Mouse (Mus musculus) midbrain, embryonic 13.5 days (tissue): ENCODE measurements around the gene Gm42791. TPM values are rescaled to one million over a fixed set of nuclear protein-coding genes. Genes with fewer than 3 reads are reported as not detected.

Experiments used
- ATAC-seq: fragments of 200-750 bp; cut with Nextera tagmentation; 2 replicates; pipeline ENCODE4 v1.8.0; 2017; ENCODE audit warnings: mild to moderate bottlenecking, moderate TSS enrichment, moderate library complexity
- H3K27ac ChIP-seq: fragments of 300-500 bp; sonication (generic); 2 replicates; pipeline ENCODE4 v1.5.1; 2015; ENCODE audit warnings: inconsistent platforms, mild to moderate bottlenecking, moderate library complexity
- H3K27me3 ChIP-seq: fragments of 300-500 bp; sonication (generic); 2 replicates; pipeline ENCODE4 v1.6.1; 2015; ENCODE audit warnings: mild to moderate bottlenecking, inconsistent platforms
- H3K36me3 ChIP-seq: fragments of 300-500 bp; sonication (generic); 2 replicates; pipeline ENCODE4 v1.6.1; 2015; ENCODE audit warnings: mild to moderate bottlenecking, inconsistent platforms
- H3K4me1 ChIP-seq: fragments of 300-500 bp; sonication (generic); replicated peaks from 2 replicates; pipeline ENCODE4 v1.6.1; 2015; ENCODE audit warnings: inconsistent platforms
- H3K4me2 ChIP-seq: fragments of 300-500 bp; sonication (generic); replicated peaks from 2 replicates; pipeline ENCODE4 v1.6.1; 2015; ENCODE audit warnings: moderate library complexity, mild to moderate bottlenecking, inconsistent platforms
- H3K4me3 ChIP-seq: fragments of 300-500 bp; sonication (generic); replicated peaks from 2 replicates; pipeline ENCODE4 v1.5.1; 2015; ENCODE audit warnings: mild to moderate bottlenecking, inconsistent platforms
- H3K9ac ChIP-seq: fragments of 300-500 bp; sonication (generic); replicated peaks from 2 replicates; pipeline ENCODE4 v1.6.1; 2015; ENCODE audit warnings: mild to moderate bottlenecking, inconsistent platforms
- H3K9me3 ChIP-seq: fragments of 300-500 bp; sonication (generic); 2 replicates; pipeline ENCODE4 v1.6.1; 2016; ENCODE audit warnings: mild to moderate bottlenecking, inconsistent platforms
- WGBS: fragments of 180-500 bp; shearing (Covaris S2); methylation state at CpG from one replicate; pipeline ENCODE4 v1.1.7; 2015; 5-methylcytosine and 5-hydroxymethylcytosine counted together
- polyA plus RNA-seq: library from polyadenylated mRNA; unstranded; fragments of >200 nt; fragmentation: Nextera tagmentation; extraction: Ambion mirVana; gene quantifications from 2 replicates; pipeline ENCODE4 v1.2.1, GENCODE M21; 2015

Gene Gm42791
- polyA plus RNA-seq, 1 experiment from 2014 or later, result 2.0 TPM

- no peak overlapping the region for H3K4me3 ChIP-seq
- peaks cover 21% of the 10 kb centered on the region for H3K4me1 ChIP-seq
- ATAC-seq, result no peak
Observed at GRCm38 (mm10) chr5:148931301-148931700, 63.6 kb downstream of the Gm42791 start.

DNA sequence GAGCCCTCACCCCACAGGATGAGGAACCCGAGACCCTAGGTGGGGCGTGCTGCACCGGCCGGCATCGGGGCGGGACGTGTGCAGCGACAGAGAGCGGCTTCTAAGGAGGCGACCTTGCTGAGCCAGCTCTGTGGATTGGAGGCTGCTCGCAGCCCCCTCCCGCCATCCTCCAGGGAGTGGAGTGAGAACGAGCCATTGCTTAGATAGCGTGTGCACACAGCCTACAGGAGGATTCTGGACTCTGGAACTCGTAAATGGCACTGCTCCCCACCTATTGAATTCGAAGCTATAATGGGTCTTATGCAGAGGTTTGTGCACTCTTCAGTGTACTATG is 65.9 kb downstream of the Gm42791 start, which contains the start of gene Katnal1:
Gene Katnal1 (minus strand): TSS at position 205 of the 334 bp plus-strand sequence.
- H3K9me3 ChIP-seq, result no peaks in the 10 kb centered on the region
- H3K4me2 ChIP-seq, result peak within 1 kb of the TSS; percentile 71
- no peak for ATAC-seq
- peaks cover 21% of the 10 kb centered on the region for H3K4me1 ChIP-seq
- H3K27me3 ChIP-seq, result no peaks in the 10 kb centered on the region
- H3K27ac ChIP-seq, result peak within 1 kb of the TSS; percentile 95
- H3K4me3 ChIP-seq, result peak within 1 kb of the TSS; percentile 64
- peaks cover 13% of the 10 kb centered on the region for H3K36me3 ChIP-seq
- 1% methylated on average over 16 of the region's 16 CpGs for WGBS
- peak within 1 kb of the TSS; percentile 89 for H3K9ac ChIP-seq

More at GRCm38 (mm10) chr5:148931301-148931700, 63.6 kb downstream of the Gm42791 start:
- WGBS, result 77% methylated on average over 1 of the region's 1 CpGs
- Histone ChIP-seq H3K4me2 (no peak overlapping the region), H3K9ac (no peak overlapping the region), H3K9me3 (0 out of 2 replicates have a peak, but pooled peaks cover 2% of the 10 kb centered on the region), H3K36me3 (peaks cover under 1% of the 10 kb centered on the region; the same call in 1 of the 2 replicates), H3K27me3 (no peaks in the 10 kb centered on the region), H3K27ac (no peak overlapping the region)

- H3K9me3 ChIP-seq, result no peaks in the 10 kb centered on the region
- peaks cover 21% of the 10 kb centered on the region for H3K4me1 ChIP-seq
- peaks cover 13% of the 10 kb centered on the region for H3K36me3 ChIP-seq
- peak overlapping the region; percentile 71 for H3K4me2 ChIP-seq
- peak overlapping the region; percentile 89 for H3K9ac ChIP-seq
- peak overlapping the region; percentile 64 for H3K4me3 ChIP-seq
- H3K27ac ChIP-seq, result peak overlapping the region; percentile 95
- WGBS, result under 1% methylated on average over 67 of the region's 69 CpGs
- ATAC-seq, result peak; percentile 99
- no peaks in the 10 kb centered on the region for H3K27me3 ChIP-seq
Observed at GRCm38 (mm10) chr5:148928382-148929115, 66.4 kb downstream of the Gm42791 start.

DNA sequence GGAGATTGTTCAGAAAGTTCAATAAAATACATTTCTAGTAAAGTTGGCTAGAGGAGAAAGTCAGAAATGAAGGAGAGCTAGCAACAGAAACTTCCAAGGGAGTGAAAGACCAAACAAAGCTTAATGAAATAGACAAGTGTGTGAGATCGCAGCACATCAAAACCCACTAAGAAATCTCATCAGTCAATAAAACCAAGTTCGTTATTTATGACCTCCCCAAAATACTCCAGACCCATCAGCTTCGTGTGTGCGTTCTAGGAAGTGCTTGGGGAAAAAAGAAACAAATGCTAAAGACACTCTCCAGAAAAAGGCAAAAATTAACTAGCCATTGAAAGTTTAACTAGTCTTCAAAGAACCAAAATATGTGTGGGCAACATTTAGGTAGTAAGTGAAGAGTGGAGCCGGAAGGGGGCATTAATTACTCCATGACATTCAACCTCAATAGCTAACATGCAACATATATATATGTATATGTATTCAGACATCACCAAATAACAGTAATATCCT is 67.2 kb downstream of the Gm42791 start:
- H3K4me1 ChIP-seq, result peaks cover 21% of the 10 kb centered on the region
- H3K27ac ChIP-seq, result peak overlapping the region; percentile 95
- peak overlapping the region; percentile 71 for H3K4me2 ChIP-seq
- peak overlapping the region; percentile 64 for H3K4me3 ChIP-seq
- H3K9me3 ChIP-seq, result no peaks in the 10 kb centered on the region
- ATAC-seq, result no peak
- H3K27me3 ChIP-seq, result no peaks in the 10 kb centered on the region
- peaks cover 13% of the 10 kb centered on the region for H3K36me3 ChIP-seq
- H3K9ac ChIP-seq, result peak overlapping the region; percentile 89
- 50% methylated on average over 5 of the region's 5 CpGs for WGBS

DNA sequence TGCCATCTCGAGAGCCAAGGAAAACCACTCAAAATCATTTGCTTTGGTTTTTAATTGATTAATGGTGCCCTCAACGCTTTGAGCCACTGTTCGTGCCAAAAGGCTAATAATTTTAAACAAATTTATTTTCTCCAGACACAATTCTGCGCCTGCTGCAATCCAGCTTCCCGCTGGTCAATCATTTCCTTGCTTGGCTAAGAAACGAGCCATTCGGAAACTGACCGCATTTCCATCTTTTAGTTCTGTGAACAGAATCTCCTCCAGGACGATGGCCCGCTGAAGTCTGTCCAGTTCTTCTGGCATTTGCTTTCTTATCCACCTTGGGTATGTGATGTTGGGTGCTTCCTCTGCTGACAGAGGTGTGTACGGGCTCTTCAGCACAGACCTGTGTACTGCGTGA is 70.4 kb downstream of the Gm42791 start:
- ATAC-seq, result no peak
- no peak overlapping the region for H3K4me3 ChIP-seq
- H3K4me2 ChIP-seq, result no peak overlapping the region
- no peaks in the 10 kb centered on the region for H3K9me3 ChIP-seq
- H3K4me1 ChIP-seq, result peaks cover 21% of the 10 kb centered on the region
- peaks cover 23% of the 10 kb centered on the region for H3K36me3 ChIP-seq
- H3K9ac ChIP-seq, result no peak overlapping the region
- 96% methylated on average over 12 of the region's 12 CpGs for WGBS
- H3K27ac ChIP-seq, result no peak overlapping the region
- no peaks in the 10 kb centered on the region for H3K27me3 ChIP-seq

DNA sequence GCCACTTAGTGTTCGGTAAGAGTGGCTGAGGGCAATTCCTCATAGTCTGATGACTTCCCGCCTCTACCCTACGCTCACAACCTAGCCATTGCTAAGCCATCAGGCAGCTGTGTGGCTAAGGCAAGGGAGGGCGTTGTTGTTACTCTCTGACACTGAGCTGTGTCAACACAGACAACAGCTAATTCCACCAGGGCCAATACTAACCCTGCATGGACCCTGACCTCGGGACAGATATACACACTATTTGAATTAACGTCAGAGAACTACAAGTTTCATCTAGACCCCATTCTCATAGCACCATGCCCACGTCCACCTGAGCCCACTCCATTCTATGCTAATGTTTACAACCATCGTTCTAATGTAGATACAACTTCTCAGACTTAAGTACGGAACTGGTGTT is 70.9 kb downstream of the Gm42791 start:
- Histone ChIP-seq H3K27ac (no peak overlapping the region), H3K9ac (no peak overlapping the region), H3K36me3 (peaks cover 28% of the 10 kb centered on the region), H3K4me1 (peaks cover 17% of the 10 kb centered on the region), H3K9me3 (no peaks in the 10 kb centered on the region), H3K27me3 (no peaks in the 10 kb centered on the region), H3K4me2 (no peak overlapping the region), H3K4me3 (no peak overlapping the region)
- 92% methylated on average over 9 of the region's 9 CpGs for WGBS
- no peak for ATAC-seq

DNA sequence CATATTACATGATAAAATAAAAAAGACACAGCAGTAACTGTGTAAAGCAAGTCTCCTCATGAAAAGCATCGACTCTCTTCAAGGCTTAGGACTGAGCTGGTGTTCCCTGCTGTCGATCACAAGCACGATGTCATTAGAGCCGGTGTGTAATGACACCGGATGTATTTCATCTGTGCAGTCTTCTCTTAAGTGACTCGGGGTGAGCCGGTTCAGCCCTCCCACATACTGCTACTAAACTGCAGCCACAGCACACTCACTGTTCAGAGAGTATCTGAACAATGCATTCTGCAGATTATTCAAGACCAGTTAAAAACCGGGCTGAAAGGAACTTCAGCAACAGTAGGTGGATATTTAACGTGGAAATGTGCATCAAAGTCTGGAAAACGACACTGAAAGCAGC is 71.5 kb downstream of the Gm42791 start:
- Histone ChIP-seq H3K4me2 (no peak overlapping the region), H3K9me3 (no peaks in the 10 kb centered on the region), H3K36me3 (peaks cover 35% of the 10 kb centered on the region), H3K9ac (no peak overlapping the region), H3K27me3 (no peaks in the 10 kb centered on the region), H3K4me1 (peaks cover 15% of the 10 kb centered on the region), H3K27ac (no peak overlapping the region), H3K4me3 (no peak overlapping the region)
- WGBS, result 78% methylated on average over 10 of the region's 10 CpGs
- no peak for ATAC-seq

DNA sequence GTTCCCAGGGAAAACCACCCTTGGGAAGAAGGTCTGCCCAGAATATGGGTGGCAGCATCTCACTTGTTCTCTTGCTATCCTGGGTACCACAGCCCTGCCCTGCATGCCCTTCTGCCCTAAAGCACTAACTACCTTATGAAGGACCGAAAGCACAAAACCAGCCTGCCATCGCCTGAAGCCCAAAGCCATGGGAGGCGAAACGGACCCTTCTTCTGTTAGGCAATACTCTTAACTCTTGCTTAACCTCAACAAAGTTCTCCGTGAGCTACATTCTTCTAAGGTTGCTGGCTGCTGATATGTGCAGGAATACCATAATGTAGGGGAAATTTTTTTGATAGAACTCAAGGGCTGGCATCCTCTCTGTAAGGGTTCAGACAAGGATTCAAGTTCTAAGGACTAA is 72.2 kb downstream of the Gm42791 start:
- 89% methylated on average over 5 of the region's 5 CpGs for WGBS
- no peaks in the 10 kb centered on the region for H3K27me3 ChIP-seq
- H3K4me3 ChIP-seq, result no peak overlapping the region
- H3K4me1 ChIP-seq, result peaks cover 14% of the 10 kb centered on the region
- peaks cover 41% of the 10 kb centered on the region for H3K36me3 ChIP-seq
- ATAC-seq, result no peak
- no peak overlapping the region for H3K27ac ChIP-seq
- no peak overlapping the region for H3K9ac ChIP-seq
- no peak overlapping the region for H3K4me2 ChIP-seq
- H3K9me3 ChIP-seq, result no peaks in the 10 kb centered on the region

GRCm38 (mm10) chr5:148918049-148918448 is 76.9 kb downstream of the Gm42791 start:
- H3K4me1 ChIP-seq, result 0 out of 2 replicates have a peak, but pooled peaks cover 3% of the 10 kb centered on the region
- no peak overlapping the region for H3K4me3 ChIP-seq
- H3K27me3 ChIP-seq, result no peaks in the 10 kb centered on the region
- no peak overlapping the region for H3K27ac ChIP-seq
- H3K9me3 ChIP-seq, result no peaks in the 10 kb centered on the region
- WGBS, result 80% methylated on average over 5 of the region's 5 CpGs
- H3K9ac ChIP-seq, result no peak overlapping the region
- H3K4me2 ChIP-seq, result no peak overlapping the region
- ATAC-seq, result no peak
- H3K36me3 ChIP-seq, result peaks cover 56% of the 10 kb centered on the region

- H3K9ac ChIP-seq, result no peak overlapping the region
- no peaks in the 10 kb centered on the region for H3K9me3 ChIP-seq
- no peak for ATAC-seq
- H3K4me1 ChIP-seq, result 0 out of 2 replicates have a peak, but pooled peaks cover 3% of the 10 kb centered on the region
- H3K27ac ChIP-seq, result no peak overlapping the region
- H3K4me2 ChIP-seq, result no peak overlapping the region
- H3K27me3 ChIP-seq, result no peaks in the 10 kb centered on the region
- H3K4me3 ChIP-seq, result no peak overlapping the region
- WGBS, result 85% methylated on average over 6 of the region's 6 CpGs
- H3K36me3 ChIP-seq, result peaks cover 63% of the 10 kb centered on the region
Observed at GRCm38 (mm10) chr5:148916775-148917174, 78.2 kb downstream of the Gm42791 start.

GRCm38 (mm10) chr5:148912262-148912661 is 82.7 kb downstream of the Gm42791 start:
- no peaks in the 10 kb centered on the region for H3K27me3 ChIP-seq
- peaks cover 51% of the 10 kb centered on the region for H3K36me3 ChIP-seq
- H3K9ac ChIP-seq, result no peak overlapping the region
- H3K27ac ChIP-seq, result no peak overlapping the region
- no peak overlapping the region for H3K4me3 ChIP-seq
- H3K9me3 ChIP-seq, result no peaks in the 10 kb centered on the region
- 63% methylated on average over 3 of the region's 3 CpGs for WGBS
- no peak for ATAC-seq
- H3K4me2 ChIP-seq, result no peak overlapping the region
- peaks cover 21% of the 10 kb centered on the region for H3K4me1 ChIP-seq

- Histone ChIP-seq H3K27me3 (no peaks in the 10 kb centered on the region), H3K36me3 (peaks cover 43% of the 10 kb centered on the region), H3K4me2 (no peak overlapping the region), H3K9me3 (no peaks in the 10 kb centered on the region), H3K9ac (no peak overlapping the region), H3K4me1 (peaks cover 23% of the 10 kb centered on the region), H3K27ac (no peak overlapping the region), H3K4me3 (no peak overlapping the region)
- 96% methylated on average over 4 of the region's 4 CpGs for WGBS
- ATAC-seq, result no peak
Observed at GRCm38 (mm10) chr5:148910066-148910465, 84.9 kb downstream of the Gm42791 start.
